Mouse (Mus musculus): ENCODE results near the gene Dennd1c. TPM values are rescaled to one million over a fixed set of nuclear protein-coding genes. Genes with fewer than 3 reads are reported as not detected.

Gene Dennd1c
- 100 to 1,000 TPM; 138 to 163 TPM for total RNA-seq (2023)

GRCm38 (mm10) chr17:57078336-57078735 lies at the start of gene Dennd1c:
Gene Dennd1c (minus strand): TSS chr17:57078514.

DNA sequence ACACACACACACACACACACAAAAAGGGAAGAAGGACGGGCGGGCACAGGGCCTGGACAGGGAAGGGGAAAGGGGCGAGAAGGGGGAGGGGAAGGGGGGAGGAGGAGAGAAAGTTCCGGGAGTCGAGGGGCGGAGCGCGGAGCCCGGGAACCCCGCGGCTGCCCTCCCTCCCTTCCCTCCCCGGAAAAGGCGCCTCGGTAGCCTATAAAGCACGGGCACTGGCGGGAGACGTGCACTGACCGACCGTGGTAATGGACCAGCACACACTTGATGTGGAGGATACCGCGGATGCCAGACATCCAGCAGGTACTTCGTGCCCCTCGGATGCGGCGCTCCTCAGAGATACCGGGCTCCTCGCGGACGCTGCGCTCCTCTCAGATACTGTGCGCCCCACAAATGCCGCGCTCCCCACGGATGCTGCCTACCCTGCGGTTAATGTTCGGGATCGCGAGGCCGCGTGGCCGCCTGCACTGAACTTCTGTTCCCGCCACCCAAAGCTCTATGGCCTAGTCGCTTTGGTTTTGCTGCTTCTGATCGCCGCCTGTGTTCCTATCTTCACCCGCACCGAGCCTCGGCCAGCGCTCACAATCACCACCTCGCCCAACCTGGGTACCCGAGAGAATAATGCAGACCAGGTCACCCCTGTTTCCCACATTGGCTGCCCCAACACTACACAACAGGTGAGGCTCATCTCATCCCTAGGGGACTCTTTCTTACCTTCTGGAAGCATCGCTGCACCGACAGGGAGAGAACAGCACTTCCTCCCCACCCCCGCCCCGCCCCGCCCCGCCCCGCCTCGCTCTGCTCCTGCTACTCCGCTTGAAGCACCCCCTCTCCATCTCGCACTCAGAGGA lies 27.1 kb upstream of the Dennd1c start, which contains the start of gene Tnfsf9:
Gene Tnfsf9 (plus strand): TSS at position 145 of the 854 bp plus-strand sequence.

DNA sequence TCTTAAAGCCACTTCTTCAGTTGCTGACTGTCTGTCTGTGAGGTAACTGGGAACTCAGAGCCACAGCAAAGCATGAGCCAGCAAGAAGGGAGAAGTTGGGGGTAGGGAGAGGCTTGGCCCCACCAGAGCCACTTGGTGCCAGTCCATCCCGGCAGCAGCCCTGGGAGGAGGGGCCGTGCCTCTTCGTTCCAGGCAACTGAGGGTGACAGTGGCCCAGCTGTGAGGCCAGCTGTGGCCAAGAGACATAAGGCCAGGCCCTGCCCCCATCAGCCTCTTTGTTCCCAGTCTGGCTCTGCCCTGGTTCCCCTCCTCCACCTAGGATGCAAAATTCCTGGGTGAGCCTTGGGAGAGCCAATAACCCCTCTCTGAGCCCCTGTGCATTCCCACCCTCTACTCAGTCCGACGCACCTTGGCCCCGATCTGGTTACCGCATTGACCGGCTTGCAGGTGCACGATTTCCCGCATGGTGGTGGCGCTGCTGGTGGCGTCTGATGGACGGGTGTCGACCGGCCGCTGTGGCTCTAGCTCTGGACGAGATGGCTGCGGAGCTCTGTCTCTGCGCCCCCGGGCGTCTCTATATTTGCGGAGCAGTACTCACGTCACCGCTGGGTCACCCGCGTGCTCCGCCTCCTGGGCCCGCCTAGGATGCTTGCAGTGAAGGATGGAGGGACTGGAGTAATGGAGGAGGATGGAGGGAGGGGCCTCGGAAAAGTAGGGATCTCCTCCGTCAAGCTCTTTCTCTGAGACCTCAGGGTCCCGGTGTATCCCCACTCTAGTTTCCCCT lies 8.9 kb upstream of the Dennd1c start, which contains the start of gene Tubb4a:
Gene Tubb4a (minus strand): TSS at position 734 of the 784 bp plus-strand sequence.

DNA sequence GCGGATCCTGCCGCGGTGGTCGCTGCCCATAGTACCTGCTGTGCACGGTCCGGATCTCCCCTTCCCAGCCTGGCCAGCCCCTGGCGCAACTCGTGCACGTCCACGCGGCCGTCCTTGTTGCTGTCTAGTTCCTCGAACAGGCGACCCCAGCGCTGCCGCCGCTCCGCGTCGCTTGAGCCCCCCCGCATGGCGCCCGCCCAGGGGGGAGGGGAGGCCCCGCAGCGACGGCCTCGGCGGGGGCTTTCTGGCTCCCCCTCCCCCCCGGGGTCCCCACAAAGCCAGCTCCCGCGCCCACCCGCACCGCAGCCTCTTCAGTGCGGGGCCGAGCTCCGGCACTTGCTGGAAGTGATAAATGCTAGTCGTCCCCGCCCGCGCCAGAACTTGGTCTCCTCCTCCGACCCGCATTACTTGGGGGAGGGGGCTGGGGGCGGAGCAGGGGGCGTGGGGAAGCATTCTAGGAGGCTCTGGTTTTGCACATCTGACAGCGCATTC lies 18.8 kb downstream of the Dennd1c start, which contains the start of gene Slc25a23:
Gene Slc25a23 (minus strand): TSS at position 378 of the 492 bp plus-strand sequence.

GRCm38 (mm10) chr17:57058891-57059485 lies 19.3 kb downstream of the Dennd1c start, which contains the start of gene Crb3:
Gene Crb3 (plus strand): TSS chr17:57059105.

GRCm38 (mm10) chr17:57041554-57041953 lies 36.8 kb downstream of the Dennd1c start, which contains the start of gene Slc25a41:
Gene Slc25a41 (minus strand): TSS chr17:57041654.

DNA sequence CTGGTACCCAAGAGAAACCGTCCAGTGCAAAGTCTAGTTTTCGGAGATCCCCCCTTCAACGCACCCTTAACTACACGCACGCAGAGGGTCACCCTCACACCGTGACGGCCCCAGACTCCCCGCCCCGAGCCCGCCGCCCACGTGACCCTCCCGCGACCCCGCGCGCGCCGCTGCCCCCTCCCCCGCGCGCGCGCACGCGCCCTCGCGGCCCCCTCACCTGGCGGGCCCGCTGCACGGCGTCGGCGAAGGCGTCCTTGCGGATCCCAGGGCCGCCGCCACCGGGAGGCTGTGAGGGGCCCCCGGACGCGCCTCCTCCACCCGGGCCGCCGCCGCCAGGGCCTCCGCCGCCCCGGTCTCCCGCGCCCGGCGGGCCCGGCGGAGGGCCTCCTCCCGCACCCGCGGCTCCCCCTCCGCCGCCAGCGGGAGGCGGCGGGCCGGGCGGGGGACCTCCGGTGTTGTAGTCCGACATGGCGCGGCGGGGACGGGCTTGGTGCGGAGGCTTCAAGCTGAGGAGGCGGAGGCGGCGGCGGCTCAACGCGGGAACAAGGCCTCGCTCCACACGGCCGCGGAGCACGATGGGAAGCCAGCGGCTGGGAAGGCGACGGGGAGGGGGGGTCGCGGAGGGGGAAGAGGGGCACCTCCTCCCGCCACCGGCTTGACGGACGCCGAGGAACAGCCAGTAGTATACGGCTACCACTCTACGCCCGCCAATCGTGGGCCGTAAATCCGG lies 47.2 kb downstream of the Dennd1c start, which contains the start of gene Khsrp:
Gene Khsrp (minus strand): TSS at position 592 of the 730 bp plus-strand sequence.

Other genes with a start within 250 kb of the Dennd1c start
- gene Rfx2, start 247.5 kb downstream of the Dennd1c start, total RNA-seq (2023), result 1 to 10 TPM; 6.5 TPM
- not detected for gene Acsbg2, start 204.1 kb downstream of the Dennd1c start, total RNA-seq (2023)
- not detected for gene 1700061G19Rik, start 203.0 kb downstream of the Dennd1c start, total RNA-seq (2023)
- 10 to 100 TPM; 18.8 to 20.2 TPM for gene Mllt1, start 143.1 kb downstream of the Dennd1c start, total RNA-seq (2023)
- not detected for gene Acer1, start 96.4 kb downstream of the Dennd1c start, total RNA-seq (2023)
- gene Clpp, start 88.2 kb downstream of the Dennd1c start, total RNA-seq (2023), result 10 to 100 TPM in 1 of 2 experiments, 1 to 10 TPM in 1; 9.5 to 14.3 TPM
- 1 to 10 TPM; 6.9 to 8.2 TPM for gene Alkbh7, start 81.2 kb downstream of the Dennd1c start, total RNA-seq (2023)
- 1 to 10 TPM; 2.4 to 3.7 TPM for gene Pspn, start 78.5 kb downstream of the Dennd1c start, total RNA-seq (2023)
- 10 to 100 TPM; 48.0 to 61.0 TPM for gene Gtf2f1, start 67.2 kb downstream of the Dennd1c start, total RNA-seq (2023)
- under 1 TPM in 1 of 2 experiments, not detected in 1; 0.48 TPM for gene Gm17949, start 67.0 kb downstream of the Dennd1c start, total RNA-seq (2023)
- gene Khsrp, start 47.0 kb downstream of the Dennd1c start, total RNA-seq (2023), result 100 to 1,000 TPM in 1 of 2 experiments, 10 to 100 TPM in 1; 97.1 to 105 TPM
- not detected for gene Slc25a41, start 36.9 kb downstream of the Dennd1c start, total RNA-seq (2023)
- not detected for gene Crb3, start 19.4 kb downstream of the Dennd1c start, total RNA-seq (2023)
- 1 to 10 TPM; 3.0 to 4.7 TPM for gene Slc25a23, start 18.7 kb downstream of the Dennd1c start, total RNA-seq (2023)
- gene Tubb4a, start 9.3 kb upstream of the Dennd1c start, total RNA-seq (2023), result under 1 TPM; 0.15 to 0.18 TPM
- gene Tnfsf9, start 26.8 kb upstream of the Dennd1c start, total RNA-seq (2023), result 1 to 10 TPM; 1.9 to 2.1 TPM
- not detected for gene Cd70, start 71.3 kb upstream of the Dennd1c start, total RNA-seq (2023)
- gene Tnfsf14, start 115.7 kb upstream of the Dennd1c start, total RNA-seq (2023), result 10 to 100 TPM; 32.7 to 34.8 TPM
- 100 to 1,000 TPM; 540 to 556 TPM for gene C3, start 149.6 kb upstream of the Dennd1c start, total RNA-seq (2023)
- gene Gpr108, start 169.9 kb upstream of the Dennd1c start, total RNA-seq (2023), result 10 to 100 TPM; 52.5 to 53.2 TPM
- gene Trip10, start 170.9 kb upstream of the Dennd1c start, total RNA-seq (2023), result 1 to 10 TPM; 4.0 to 5.7 TPM
- 100 to 1,000 TPM; 163 to 179 TPM for gene Vav1, start 200.6 kb upstream of the Dennd1c start, total RNA-seq (2023)